Mouse (Mus musculus) NIH3T3 (cell line): ENCODE data around the gene Map2k5.

Experiments used
- DNase-seq: peaks from one replicate; pipeline ENCODE4 v3.0.0-alpha.2; 2012; ENCODE audit warnings: low read depth

Map2k5 gene

GRCm38 (mm10) chr9:63183864-63184263 is 193.8 kb downstream of the Map2k5 start:
- no peak for DNase-seq

- DNase-seq: no peak
Observed at GRCm38 (mm10) chr9:63182306-63182960, 195.3 kb downstream of the Map2k5 start.

- DNase-seq: no peak
Observed at GRCm38 (mm10) chr9:63181337-63182178, 196.1 kb downstream of the Map2k5 start.

- no peak for DNase-seq
Observed at GRCm38 (mm10) chr9:63178296-63178695, 199.4 kb downstream of the Map2k5 start.

GRCm38 (mm10) chr9:63174001-63174721 is 203.5 kb downstream of the Map2k5 start:
- DNase-seq: no peak

GRCm38 (mm10) chr9:63171951-63172350 is 205.8 kb downstream of the Map2k5 start:
- no peak for DNase-seq

- DNase-seq: no peak
Observed at GRCm38 (mm10) chr9:63169127-63169526, 208.6 kb downstream of the Map2k5 start.

- DNase-seq: no peak
Observed at GRCm38 (mm10) chr9:63165070-63165469, 212.6 kb downstream of the Map2k5 start.

GRCm38 (mm10) chr9:63163756-63164155 is 213.9 kb downstream of the Map2k5 start:
- no peak for DNase-seq

- no peak for DNase-seq
Observed at GRCm38 (mm10) chr9:63151949-63152348, 225.8 kb downstream of the Map2k5 start.

GRCm38 (mm10) chr9:63151072-63151870 is 226.4 kb downstream of the Map2k5 start:
- DNase-seq: peak; percentile 73

GRCm38 (mm10) chr9:63150086-63150800 is 227.5 kb downstream of the Map2k5 start:
- DNase-seq: no peak

- DNase-seq: no peak
Observed at GRCm38 (mm10) chr9:63149372-63149766, 228.3 kb downstream of the Map2k5 start.

- DNase-seq: no peak
Observed at GRCm38 (mm10) chr9:63148410-63149371, 229.0 kb downstream of the Map2k5 start, which contains the start of gene Skor1. TSS of gene Skor1 (minus strand) at chr9:63148961.

GRCm38 (mm10) chr9:63147786-63148409 is 229.8 kb downstream of the Map2k5 start:
- no peak for DNase-seq

GRCm38 (mm10) chr9:63147296-63147695 is 230.4 kb downstream of the Map2k5 start:
- no peak for DNase-seq

GRCm38 (mm10) chr9:63146856-63147274 is 230.8 kb downstream of the Map2k5 start:
- DNase-seq: no peak

GRCm38 (mm10) chr9:63146126-63146855 is 231.4 kb downstream of the Map2k5 start:
- DNase-seq: no peak
